In the genomic region with DNA sequence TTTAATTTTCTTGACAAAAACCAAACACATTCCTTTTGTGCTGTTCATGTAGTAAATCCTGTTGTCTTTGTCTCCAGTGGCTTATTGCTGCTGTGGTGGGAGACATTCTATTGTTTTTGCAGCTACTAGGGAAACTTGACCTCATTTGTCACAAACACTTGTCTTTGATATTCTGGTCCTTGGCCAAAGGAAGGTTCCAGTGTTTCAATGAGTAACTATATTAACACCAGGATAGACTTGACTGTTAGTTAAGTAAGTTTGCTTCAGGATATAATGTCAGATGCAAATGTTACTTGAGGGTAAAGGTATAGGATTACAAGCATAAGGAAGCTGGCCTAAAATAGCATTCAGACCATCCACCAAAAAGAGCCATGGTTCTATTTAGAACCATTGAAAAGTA, we compare ENCODE assay signal across 28 mouse cellular contexts.
DNase-seq lines count a peak whose midpoint lies in the region; ATAC-seq and TF ChIP-seq lines count a peak whose summit lies in the region.
"Had no signal": no experiment of that assay in that cellular context is flagged by ENCODE, and none has a peak within 500 bp of the region (broad histone marks: within the 10 kb centered on the region; RNA-seq: fewer than 3 reads in every experiment).

No protein-coding gene starts in this region.

- ATAC-seq in kidney, embryonic 16.5 days (ENCODE audit: low FRiP score, low TSS enrichment), result peak; percentile 51; the same call in 1 of the 2 replicates
- ATAC-seq in kidney, embryonic 14.5 days (ENCODE audit: low FRiP score, low TSS enrichment), result no peak
- no peak for ATAC-seq in lung, embryonic 14.5 days (ENCODE audit: insufficient read depth)
- ATAC-seq: activated CD4-positive, CD25-positive, alpha-beta regulatory T cell, adult 4 months; forebrain, embryonic 13.5 days; forebrain, embryonic 16.5 days; hindbrain, postnatal 0 days had no signal

- TF ChIP-seq CTCF in heart, adult 2 months (IDR thresholded peaks at IDR 0.05), result no peak
- TF ChIP-seq CTCF in lung, embryonic 14.5 days (IDR thresholded peaks at IDR 0.05; ENCODE audit: low read depth), result no peak

- no peaks in the 10 kb centered on the region for H3K9me3 ChIP-seq in kidney, embryonic 16.5 days (ENCODE audit: low read length)
- H3K9me3 ChIP-seq in kidney, embryonic 14.5 days (ENCODE audit: control insufficient read depth, low read length), result no peaks in the 10 kb centered on the region
- H3K9me3 ChIP-seq in lung, embryonic 14.5 days (ENCODE audit: low read depth, low read length), result no peaks in the 10 kb centered on the region
- H3K9me3 ChIP-seq: forebrain, embryonic 10.5 days; forebrain, embryonic 13.5 days; heart, embryonic 12.5 days; heart, embryonic 15.5 days had no signal

- peak overlapping the region; percentile 1 for H3K27ac ChIP-seq in heart, adult 2 months
- no peak overlapping the region for H3K27ac ChIP-seq in kidney, embryonic 16.5 days (ENCODE audit: low read length)
- H3K27ac ChIP-seq in kidney, embryonic 14.5 days (ENCODE audit: low read depth, low read length), result no peak overlapping the region
- H3K27ac ChIP-seq in lung, embryonic 14.5 days (ENCODE audit: low read depth), result no peak overlapping the region
- H3K27ac ChIP-seq: forebrain, embryonic 10.5 days; forebrain, embryonic 13.5 days; gastrocnemius, adult 2 months; heart, embryonic 15.5 days; hindbrain, embryonic 14.5 days; hindbrain, postnatal 0 days had no signal

- no peaks in the 10 kb centered on the region for H3K4me1 ChIP-seq in heart, adult 2 months (ENCODE audit: control insufficient read depth, insufficient read depth, low read length)
- H3K4me1 ChIP-seq in kidney, embryonic 16.5 days (ENCODE audit: insufficient read depth, low read length), result no peaks in the 10 kb centered on the region
- H3K4me1 ChIP-seq in kidney, embryonic 14.5 days (ENCODE audit: control insufficient read depth, insufficient read depth, low read length), result no peaks in the 10 kb centered on the region
- no peaks in the 10 kb centered on the region for H3K4me1 ChIP-seq in lung, embryonic 14.5 days (ENCODE audit: insufficient read depth)
- H3K4me1 ChIP-seq: forebrain, embryonic 10.5 days; forebrain, embryonic 13.5 days; heart, embryonic 12.5 days; heart, embryonic 15.5 days had no signal

- no peak overlapping the region for H3K4me2 ChIP-seq in kidney, embryonic 16.5 days (replicated peaks; ENCODE audit: low read depth, low read length)
- H3K4me2 ChIP-seq in kidney, embryonic 14.5 days (replicated peaks; ENCODE audit: low read depth, low read length), result no peak overlapping the region
- no peak overlapping the region for H3K4me2 ChIP-seq in lung, embryonic 14.5 days
- H3K4me2 ChIP-seq: forebrain, embryonic 13.5 days; heart, embryonic 12.5 days; heart, embryonic 15.5 days; hindbrain, embryonic 14.5 days had no signal

- H3K9ac ChIP-seq in heart, adult 2 months (ENCODE audit: low read depth, low read length), result no peak overlapping the region
- no peak overlapping the region for H3K9ac ChIP-seq in kidney, embryonic 16.5 days (replicated peaks; ENCODE audit: low read length)
- no peak overlapping the region for H3K9ac ChIP-seq in kidney, embryonic 14.5 days (ENCODE audit: low read depth, low read length)
- H3K9ac ChIP-seq in lung, embryonic 14.5 days, result no peak overlapping the region
- H3K9ac ChIP-seq: forebrain, embryonic 13.5 days; heart, embryonic 12.5 days; heart, embryonic 15.5 days; hindbrain, embryonic 14.5 days had no signal

- no peak overlapping the region for H3K4me3 ChIP-seq in heart, adult 2 months
- no peak overlapping the region for H3K4me3 ChIP-seq in kidney, embryonic 16.5 days (ENCODE audit: low read length)
- H3K4me3 ChIP-seq in kidney, embryonic 14.5 days (ENCODE audit: low read length), result no peak overlapping the region
- H3K4me3 ChIP-seq in lung, embryonic 14.5 days (ENCODE audit: low read depth, low read length), result no peak overlapping the region
- H3K4me3 ChIP-seq: forebrain, embryonic 10.5 days; forebrain, embryonic 13.5 days; gastrocnemius, adult 2 months; heart, embryonic 12.5 days; heart, embryonic 15.5 days had no signal

- H3K79me2 ChIP-seq in heart, adult 2 months (replicated peaks; ENCODE audit: control insufficient read depth, insufficient read depth, low read length), result no peaks in the 10 kb centered on the region

- no peak for TF ChIP-seq POLR2A in heart, adult 2 months (IDR thresholded peaks at IDR 0.05; ENCODE audit: insufficient read depth, low read depth, low read length)

- H3K36me3 ChIP-seq in heart, adult 2 months (ENCODE audit: control insufficient read depth, insufficient read depth, low read length), result no peaks in the 10 kb centered on the region
- H3K36me3 ChIP-seq in kidney, embryonic 16.5 days (ENCODE audit: insufficient read depth, low read length), result no peaks in the 10 kb centered on the region
- H3K36me3 ChIP-seq in kidney, embryonic 14.5 days (ENCODE audit: control insufficient read depth, insufficient read depth, low read length), result no peaks in the 10 kb centered on the region
- no peaks in the 10 kb centered on the region for H3K36me3 ChIP-seq in lung, embryonic 14.5 days (ENCODE audit: insufficient read depth)
- H3K36me3 ChIP-seq: forebrain, embryonic 10.5 days; heart, embryonic 12.5 days; heart, embryonic 15.5 days had no signal

- intact Hi-C loops in heart, adult 2 months (cut with DNase I), result no loop called here
- intact Hi-C loops in heart, postnatal 25 days (cut with DNase I), result no loop called here

- TF ChIP-seq EP300 in heart, adult 2 months (IDR thresholded peaks at IDR 0.05; ENCODE audit: insufficient read depth, low read depth, low read length), result no peak

- no peaks in the 10 kb centered on the region for H3K27me3 ChIP-seq in heart, adult 2 months (ENCODE audit: control insufficient read depth, insufficient read depth, low read length)
- no peaks in the 10 kb centered on the region for H3K27me3 ChIP-seq in kidney, embryonic 16.5 days (ENCODE audit: insufficient read depth, low read length)
- H3K27me3 ChIP-seq in kidney, embryonic 14.5 days (ENCODE audit: control insufficient read depth, insufficient read depth, low read length), result no peaks in the 10 kb centered on the region
- no peaks in the 10 kb centered on the region for H3K27me3 ChIP-seq in lung, embryonic 14.5 days (ENCODE audit: insufficient read depth, low read length)
- H3K27me3 ChIP-seq: forebrain, embryonic 13.5 days; heart, embryonic 12.5 days; heart, embryonic 15.5 days had no signal

- no peak for DNase-seq in heart, adult 2 months
- DNase-seq in heart, postnatal 25 days (ENCODE audit: low spot score), result no peak
- DNase-seq in lung, embryonic 14.5 days, result peak; percentile 24
- DNase-seq in lung, postnatal 14 days, result no peak
- DNase-seq in right cerebral cortex, postnatal 14 days, result no peak
- DNase-seq: adrenal gland, adult 8-10 months; adrenal gland, postnatal 25 days; B cell, adult 2 months; cerebellum, adult 11-12 months; cerebellum, adult 8-10 months; cerebellum, postnatal 10 days; cerebellum, postnatal 36 days; embryo, embryonic 11 days; gastrocnemius, adult 2 months; gastrocnemius, postnatal 14 days; heart, adult 11 months; heart, postnatal 10 days; heart, postnatal 4 days had no signal
